Mouse (Mus musculus) MEL (cell line): ENCODE results near the gene 4930404N11Rik. TPM values are rescaled to one million over a fixed set of nuclear protein-coding genes. Genes with fewer than 3 reads are reported as not detected.
A peak's percentile ranks its signal among the peaks of the same experiment; 100 is the strongest.

Source experiments
- DNase-seq: peaks from one replicate; pipeline ENCODE4 v3.0.0; 2011; ENCODE audit warnings: low read depth, low spot score
- H3K27ac ChIP-seq: 2 replicates; pipeline ENCODE4 v1.5.1; 2012; ENCODE audit warnings: low read depth, mild to moderate bottlenecking, control low read depth, low read length, moderate library complexity; ENCODE audit not compliant: control insufficient read depth
- H3K27me3 ChIP-seq, 2 experiments: fragments of 150-350 bp in 1 of 2; sonication (generic) in 1 of 2; 2 replicates each; pipeline ENCODE4 v1.6.1; 2012; ENCODE audit warnings: low read length in 2 of 2, mild to moderate bottlenecking in 2 of 2, improper control_type of control experiment in 1 of 2, moderate library complexity in 1 of 2; ENCODE audit not compliant: insufficient read depth in 2 of 2, control insufficient read depth in 1 of 2
- H3K36me3 ChIP-seq, 2 experiments: 2 replicates each; pipeline ENCODE4 v1.6.1; 2012 to 2014; ENCODE audit warnings: low read length in 2 of 2, improper control_type of control experiment in 1 of 2, inconsistent platforms in 1 of 2, mild to moderate bottlenecking in 1 of 2; ENCODE audit not compliant: insufficient read depth in 2 of 2, control insufficient read depth in 1 of 2
- H3K4me1 ChIP-seq, 2 experiments: fragments of 150-350 bp in 1 of 2; sonication (generic) in 1 of 2; 2 replicates each; pipeline ENCODE4 v1.6.1; 2012; ENCODE audit warnings: low read length in 2 of 2, improper control_type of control experiment in 1 of 2, mild to moderate bottlenecking in 1 of 2; ENCODE audit not compliant: insufficient read depth in 2 of 2, control insufficient read depth in 1 of 2
- H3K4me3 ChIP-seq, 2 experiments: fragments of 150-350 bp in 1 of 2; sonication (generic) in 1 of 2; 2 replicates each; pipeline ENCODE4 v1.5.1; 2012; ENCODE audit warnings: low read depth in 2 of 2, low read length in 2 of 2, mild to moderate bottlenecking in 2 of 2, moderate library complexity in 2 of 2, control low read depth in 1 of 2, improper control_type of control experiment in 1 of 2; ENCODE audit not compliant: control insufficient read depth in 1 of 2, insufficient read depth in 1 of 2
- H3K79me2 ChIP-seq: 2 replicates; pipeline ENCODE4 v1.6.1; 2012; ENCODE audit warnings: mild to moderate bottlenecking, low read length, moderate library complexity; ENCODE audit not compliant: control insufficient read depth, poor library complexity, insufficient read depth
- H3K9ac ChIP-seq: 2 replicates; pipeline ENCODE4 v1.6.1; 2012; ENCODE audit warnings: low read depth, mild to moderate bottlenecking, control low read depth, low read length, moderate library complexity; ENCODE audit not compliant: control insufficient read depth, poor library complexity, severe bottlenecking
- H3K9me3 ChIP-seq: fragments of 150-350 bp; sonication (generic); replicated peaks from 2 replicates; pipeline ENCODE4 v1.6.1; 2012; ENCODE audit warnings: mild to moderate bottlenecking, low read length, improper control_type of control experiment, moderate library complexity; ENCODE audit not compliant: insufficient read depth
- CHD1 ChIP-seq: IDR thresholded peaks from 2 replicates; pipeline ENCODE4 v1.6.1; 2012; ENCODE audit warnings: low read depth, mild to moderate bottlenecking, inconsistent platforms, low read length, improper control_type of control experiment
- CTCF ChIP-seq, 3 experiments: IDR thresholded peaks in 2 of 3; conservative IDR thresholded peaks in 1 of 3; 2 replicates each; pipeline ENCODE4 v1.5.1; 2011 to 2012; ENCODE audit warnings: low read length in 3 of 3, low read depth in 2 of 3, mild to moderate bottlenecking in 2 of 3, improper control_type of control experiment in 1 of 3, inconsistent platforms in 1 of 3, mixed read lengths in 1 of 3, moderate library complexity in 1 of 3; ENCODE audit not compliant: control insufficient read depth in 1 of 3, insufficient read depth in 1 of 3, poor library complexity in 1 of 3, severe bottlenecking in 1 of 3
- EP300 ChIP-seq, 2 experiments: IDR thresholded peaks; 2 replicates each; pipeline ENCODE4 v1.6.1; 2011; ENCODE audit warnings: improper control_type of control experiment in 2 of 2, low read length in 2 of 2, low read depth in 1 of 2, mild to moderate bottlenecking in 1 of 2
- ETS1 ChIP-seq: IDR thresholded peaks from 2 replicates; pipeline ENCODE4 v1.6.1; 2012; ENCODE audit warnings: low read depth, mild to moderate bottlenecking, inconsistent platforms, low read length, improper control_type of control experiment, moderate library complexity
- GABPA ChIP-seq: IDR thresholded peaks from 2 replicates; pipeline ENCODE4 v1.6.1; 2012; ENCODE audit warnings: low read depth, mild to moderate bottlenecking, inconsistent platforms, low read length, improper control_type of control experiment, moderate library complexity
- JUND ChIP-seq: IDR thresholded peaks from 2 replicates; pipeline ENCODE4 v1.6.1; 2011; ENCODE audit warnings: low read depth, mild to moderate bottlenecking, improper control_type of control experiment, low read length
- MAZ ChIP-seq: IDR thresholded peaks from 2 replicates; pipeline ENCODE4 v1.6.1; 2012; ENCODE audit warnings: low read depth, mild to moderate bottlenecking, inconsistent platforms, low read length, improper control_type of control experiment
- MEF2A ChIP-seq: IDR thresholded peaks from 2 replicates; pipeline ENCODE4 v1.6.1; 2014; ENCODE audit warnings: low read depth, mild to moderate bottlenecking, inconsistent platforms, low read length, improper control_type of control experiment; ENCODE audit not compliant: poor library complexity, insufficient replicate concordance, severe bottlenecking; ENCODE audit errors: extremely low read depth
- MXI1 ChIP-seq: IDR thresholded peaks from 2 replicates; pipeline ENCODE4 v1.6.1; 2011; ENCODE audit warnings: mild to moderate bottlenecking, low read depth, low read length, improper control_type of control experiment
- MYB ChIP-seq: IDR thresholded peaks from 2 replicates; pipeline ENCODE4 v1.6.1; 2011; ENCODE audit warnings: mild to moderate bottlenecking, low read depth, low read length, improper control_type of control experiment
- POLR2AphosphoS2 ChIP-seq: IDR thresholded peaks from 2 replicates; pipeline ENCODE4 v1.6.1; 2011; ENCODE audit warnings: low read length, improper control_type of control experiment
- RAD21 ChIP-seq: IDR thresholded peaks from 2 replicates; pipeline ENCODE4 v1.6.1; 2011; ENCODE audit warnings: mild to moderate bottlenecking, low read depth, low read length, improper control_type of control experiment
- SMC3 ChIP-seq: IDR thresholded peaks from 2 replicates; pipeline ENCODE4 v1.6.1; 2011; ENCODE audit warnings: low read depth, low read length, improper control_type of control experiment
- TCF12 ChIP-seq: IDR thresholded peaks from 2 replicates; pipeline ENCODE4 v1.6.1; 2014; ENCODE audit warnings: low read depth, mild to moderate bottlenecking, inconsistent platforms, low read length, improper control_type of control experiment, moderate library complexity
- USF1 ChIP-seq: IDR thresholded peaks from 2 replicates; pipeline ENCODE4 v1.6.1; 2014; ENCODE audit warnings: low read depth, mild to moderate bottlenecking, inconsistent platforms, low read length, improper control_type of control experiment, moderate library complexity
- USF2 ChIP-seq, 2 experiments: IDR thresholded peaks; 2 replicates each; pipeline ENCODE4 v1.6.1; 2011 to 2012; ENCODE audit warnings: improper control_type of control experiment in 2 of 2, low read length in 2 of 2, borderline replicate concordance in 1 of 2, inconsistent platforms in 1 of 2, low read depth in 1 of 2, mild to moderate bottlenecking in 1 of 2; ENCODE audit not compliant: insufficient read depth in 1 of 2
- polyA plus RNA-seq, 2 experiments: library from polyadenylated mRNA; stranded (reverse) in 1 of 2; unstranded in 1 of 2; fragments of >175 nt in 1 of 2; fragments of >200 nt in 1 of 2; gene quantifications; 2 replicates each; pipeline versions ENCODE4 v1.2.1 to v1.2.4; 2012; ENCODE audit warnings: low replicate concordance in 2 of 2, low read depth in 1 of 2; ENCODE audit not compliant: insufficient read length in 2 of 2, insufficient read depth in 1 of 2, missing spikeins in 1 of 2
- total RNA-seq: library from RNA; depleted of rRNA; stranded (reverse); fragments of 300-350 nt; gene quantifications from 2 replicates; pipeline ENCODE4 v1.2.3, GENCODE M21; 2012

The 4930404N11Rik gene
- total and polyA plus RNA-seq, 3 experiments, result 3.1 to 12.1 TPM; not detected in 1

DNA sequence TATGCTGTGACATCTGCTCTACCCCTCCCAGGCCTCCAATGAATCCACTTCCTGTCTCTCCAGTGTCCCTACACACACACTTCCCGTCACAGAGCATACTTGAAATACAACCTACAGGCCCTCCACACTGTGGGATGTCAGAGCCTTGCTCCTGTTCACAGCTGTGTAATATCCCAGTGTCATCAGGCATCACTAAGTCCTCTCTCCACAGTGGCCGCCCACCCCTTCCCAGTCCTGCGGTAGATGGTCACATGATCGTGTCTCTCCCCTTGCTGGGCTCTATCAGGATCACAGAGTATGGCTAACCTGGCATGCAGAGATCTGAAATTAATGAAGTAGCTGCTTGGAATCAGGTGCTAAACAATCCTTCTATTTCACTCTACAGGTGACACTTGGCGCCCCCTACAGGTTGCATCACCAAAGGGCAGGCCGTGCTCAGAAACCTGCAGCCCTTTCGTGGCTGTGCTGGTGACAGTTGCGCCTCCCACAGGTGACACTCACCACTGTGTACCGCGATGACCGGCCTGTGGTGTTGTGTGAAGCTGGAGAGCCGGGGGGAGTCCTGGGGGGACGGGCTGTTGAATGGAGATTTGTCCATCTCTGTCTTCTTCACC, 40.1 kb upstream of the 4930404N11Rik start:
- DNase-seq, result peak; percentile 68
- peaks cover 3 to 29% of the 10 kb centered on the region in 2 experiments; a peak in 3 of 4 replicates for H3K4me1 ChIP-seq
- no peaks in the 10 kb centered on the region for H3K79me2 ChIP-seq
- no peaks in the 10 kb centered on the region for H3K9me3 ChIP-seq
- H3K36me3 ChIP-seq, result peaks cover 0 to 16% of the 10 kb centered on the region in 2 experiments; a peak in 2 of 4 replicates
- no peak for TF ChIP-seq USF2 (IDR thresholded peaks at IDR 0.05; ENCODE audit: borderline replicate concordance in 1 of 2, insufficient read depth in 1 of 2, low read depth in 1 of 2, low read length in 2 of 2)
- peak; percentile 81 to 87 (median 85) for TF ChIP-seq CTCF (IDR thresholded peaks at IDR 0.05 in 2 of 3, conservative IDR thresholded peaks at IDR 0.05 in 1 of 3; ENCODE audit: control insufficient read depth in 1 of 3, insufficient read depth in 1 of 3, low read depth in 2 of 3, low read length in 3 of 3, poor library complexity in 1 of 3, severe bottlenecking in 1 of 3)
- TF ChIP-seq POLR2AphosphoS2, result no peak
- TF ChIP-seq TCF12, result no peak
- 0 out of 2 replicates have a peak, but pooled peaks have one; percentile 10 for TF ChIP-seq USF1
- TF ChIP-seq SMC3, result peak; percentile 37
- peak; percentile 16 for TF ChIP-seq RAD21
- H3K27ac ChIP-seq, result no peak overlapping the region
- no peak overlapping the region for H3K4me3 ChIP-seq
- no peaks in the 10 kb centered on the region for H3K27me3 ChIP-seq
- no peak overlapping the region for H3K9ac ChIP-seq

DNA sequence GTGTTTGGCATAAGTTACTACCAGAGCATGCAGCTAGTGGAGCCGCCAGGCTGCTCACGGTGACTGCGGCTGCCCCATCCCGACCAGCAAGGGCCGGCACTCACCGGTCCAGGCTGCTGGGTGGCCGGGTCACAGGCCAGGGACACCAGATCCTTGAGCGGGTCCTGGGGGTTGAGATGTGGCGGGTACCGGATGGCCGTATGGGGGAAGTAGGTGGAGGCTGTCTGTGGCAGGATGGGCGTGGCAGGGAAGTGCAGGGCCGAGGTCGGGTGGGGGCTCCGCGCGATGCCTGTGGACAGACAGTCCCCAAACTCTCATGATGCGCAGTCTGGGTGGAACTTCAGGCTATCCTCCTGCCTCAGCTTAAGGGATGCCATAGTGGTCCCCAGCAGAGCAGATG, 39.1 kb upstream of the 4930404N11Rik start:
- no peak for DNase-seq
- no peak overlapping the region for H3K4me3 ChIP-seq
- TF ChIP-seq ETS1 (no peak), CHD1 (no peak), JUND (no peak), EP300 (IDR thresholded peaks at IDR 0.05; ENCODE audit: low read depth in 1 of 2, low read length in 2 of 2) (no peak), GABPA (no peak), MAZ (no peak), MYB (no peak), MXI1 (no peak), MEF2A (no peak)
- TF ChIP-seq, all 39 proteins: peak for 0
- Histone ChIP-seq H3K36me3 (peaks cover 0 to 16% of the 10 kb centered on the region in 2 experiments; a peak in 2 of 4 replicates), H3K4me1 (peaks cover 3 to 29% of the 10 kb centered on the region in 2 experiments; a peak in 3 of 4 replicates), H3K27ac (no peak overlapping the region), H3K9me3 (no peaks in the 10 kb centered on the region), H3K79me2 (no peaks in the 10 kb centered on the region), H3K27me3 (no peaks in the 10 kb centered on the region), H3K9ac (no peak overlapping the region)
